Mouse (Mus musculus) forebrain, postnatal 0 days (tissue): ENCODE measurements at regions not wholly inside any gene's neighbourhood (a gene's known extent, or its start where the extent isn't known, plus 50 kb on each side); places are given as distances from the start of the nearest gene placed in this dataset.

Experiments
- ATAC-seq: fragments of 200-750 bp; cut with Nextera tagmentation; 2 replicates; pipeline ENCODE4 v1.8.0; 2017; ENCODE audit warnings: mild to moderate bottlenecking, moderate library complexity
- DNase-seq: peaks from one replicate; pipeline ENCODE4 v3.0.0-alpha.2; 2015
- H3K27ac ChIP-seq: fragments of 300-500 bp; sonication (generic); 2 replicates; pipeline ENCODE4 v1.5.1; 2014; ENCODE audit warnings: low read depth, mild to moderate bottlenecking, antibody characterized with exemption, low read length, moderate library complexity, mixed read lengths
- H3K27me3 ChIP-seq: fragments of 300-500 bp; sonication (generic); 2 replicates; pipeline ENCODE4 v1.6.1; 2014; ENCODE audit warnings: mild to moderate bottlenecking, low read length, mixed read lengths; ENCODE audit not compliant: insufficient read depth
- H3K36me3 ChIP-seq: fragments of 300-500 bp; sonication (generic); 2 replicates; pipeline ENCODE4 v1.6.1; 2014; ENCODE audit warnings: mild to moderate bottlenecking, moderate library complexity; ENCODE audit not compliant: insufficient read depth
- H3K4me1 ChIP-seq: fragments of 300-500 bp; sonication (generic); 2 replicates; pipeline ENCODE4 v1.6.1; 2014; ENCODE audit warnings: antibody characterized with exemption; ENCODE audit not compliant: insufficient read depth
- H3K4me2 ChIP-seq: fragments of 300-500 bp; sonication (generic); 2 replicates; pipeline ENCODE4 v1.6.1; 2014; ENCODE audit warnings: low read depth, mild to moderate bottlenecking, moderate library complexity
- H3K4me3 ChIP-seq: fragments of 300-500 bp; sonication (generic); 2 replicates; pipeline ENCODE4 v1.5.1; 2014; ENCODE audit warnings: low read depth, low read length, mixed read lengths
- H3K9ac ChIP-seq: fragments of 300-500 bp; sonication (generic); 2 replicates; pipeline ENCODE4 v1.6.1; 2014; ENCODE audit warnings: mild to moderate bottlenecking
- H3K9me3 ChIP-seq: fragments of 300-500 bp; sonication (generic); 2 replicates; pipeline ENCODE4 v1.6.1; 2016; ENCODE audit warnings: low read length
- CTCF ChIP-seq: sonication (generic); IDR thresholded peaks from 2 replicates; pipeline ENCODE4 v1.5.1; 2016; ENCODE audit warnings: antibody characterized with exemption, control low read depth, low read depth
- WGBS: fragments of 180-500 bp; shearing (Covaris S2); extraction: QIAGEN DNeasy Blood & Tissue Kit; methylation state at CpG from one replicate; pipeline ENCODE4 v1.1.7; 2014; 5-methylcytosine and 5-hydroxymethylcytosine counted together

DNA sequence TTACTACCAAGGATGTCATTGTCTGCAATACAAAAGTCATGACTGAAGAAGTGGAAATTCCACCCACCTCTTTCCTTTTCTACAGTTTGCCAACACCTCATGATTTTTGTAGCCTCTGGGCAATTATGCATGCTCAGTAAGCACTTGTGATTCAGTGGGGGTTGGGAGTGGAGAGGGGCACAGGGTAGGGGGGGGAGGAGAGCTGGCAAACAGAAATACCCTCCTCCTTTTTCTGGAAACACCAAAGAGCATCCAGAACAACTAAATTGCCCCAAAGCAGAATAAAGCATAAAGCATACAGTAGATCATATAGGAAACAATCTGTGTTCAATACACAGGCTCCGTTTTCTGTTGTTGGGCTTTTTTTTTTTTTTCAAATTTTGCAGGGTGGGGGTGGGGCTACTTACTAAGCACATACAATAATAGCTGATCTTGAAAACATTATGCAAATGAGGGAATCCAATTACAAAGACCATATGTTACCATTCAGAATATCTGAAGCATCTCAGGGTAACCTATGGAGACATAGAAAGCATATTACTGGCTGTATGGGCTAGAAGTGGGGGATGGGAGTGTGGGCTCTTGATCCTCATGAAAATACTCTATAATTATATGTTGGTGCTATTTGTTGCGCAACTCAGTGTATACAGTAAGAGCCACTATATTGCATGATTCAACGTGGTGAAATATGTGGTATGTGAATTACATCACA is 352.4 kb downstream of the Cmpk2 start:
- no peak for ATAC-seq
- no peak for DNase-seq
- Histone ChIP-seq H3K4me1 (no peaks in the 10 kb centered on the region), H3K36me3 (no peaks in the 10 kb centered on the region), H3K27ac (no peak overlapping the region), H3K27me3 (no peaks in the 10 kb centered on the region), H3K9ac (no peak overlapping the region), H3K4me3 (no peak overlapping the region), H3K4me2 (no peak overlapping the region), H3K9me3 (no peaks in the 10 kb centered on the region)
- no peak for TF ChIP-seq CTCF
- WGBS = 36% methylated on average over 3 of the region's 3 CpGs

DNA sequence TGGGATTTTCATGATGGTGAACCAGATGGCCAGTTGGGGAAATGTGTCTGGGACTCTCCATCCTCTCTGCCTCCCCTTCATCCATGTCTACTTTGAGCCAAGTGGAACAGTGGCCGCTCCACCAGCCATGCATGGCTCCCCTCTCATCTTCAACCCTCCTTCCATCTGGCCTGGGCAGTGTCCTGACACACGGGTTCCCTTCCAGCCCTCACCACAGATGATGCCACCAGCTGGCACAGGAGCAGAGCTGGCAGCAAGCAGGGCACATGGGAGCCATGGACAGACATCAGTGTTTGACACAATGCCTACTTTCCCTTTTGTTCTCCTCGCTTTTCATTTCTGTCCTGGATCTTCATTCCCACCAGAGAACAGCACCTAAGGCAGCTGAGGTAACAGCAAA is 348.9 kb downstream of the Cmpk2 start:
- Histone ChIP-seq H3K4me3 (no peak overlapping the region), H3K4me2 (no peak overlapping the region), H3K9me3 (no peaks in the 10 kb centered on the region), H3K4me1 (no peaks in the 10 kb centered on the region), H3K27ac (no peak overlapping the region), H3K36me3 (no peaks in the 10 kb centered on the region), H3K27me3 (no peaks in the 10 kb centered on the region), H3K9ac (no peak overlapping the region)
- TF ChIP-seq CTCF = no peak
- DNase-seq = peak; percentile 32
- peak; percentile 38; the same call in 1 of the 2 replicates for ATAC-seq
- 71% methylated on average over 3 of the region's 3 CpGs for WGBS

DNA sequence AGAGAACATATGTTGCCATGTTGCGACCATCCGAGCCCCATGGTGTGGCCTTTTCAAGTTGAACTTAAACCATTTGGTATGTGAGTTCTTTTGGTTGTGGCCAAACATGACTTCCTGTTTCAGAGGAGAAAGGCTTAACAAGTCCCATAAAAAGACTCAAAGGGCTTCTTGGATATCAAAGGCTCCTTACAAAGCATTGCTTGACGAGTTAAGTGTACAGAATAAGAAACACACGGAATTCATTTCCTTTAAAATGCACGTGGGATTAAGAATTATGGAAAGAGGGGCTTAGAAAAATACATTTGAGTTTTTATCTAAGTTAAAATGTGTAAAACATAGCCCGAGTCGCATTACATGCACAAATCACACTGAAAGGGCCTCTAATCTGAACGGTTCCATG is 346.8 kb downstream of the Cmpk2 start:
- no peak for TF ChIP-seq CTCF
- no peak overlapping the region for H3K27ac ChIP-seq
- 66% methylated on average over 8 of the region's 8 CpGs for WGBS
- H3K36me3 ChIP-seq = no peaks in the 10 kb centered on the region
- no peak overlapping the region for H3K9ac ChIP-seq
- ATAC-seq = no peak
- H3K4me3 ChIP-seq = no peak overlapping the region
- no peak overlapping the region for H3K4me2 ChIP-seq
- DNase-seq = no peak
- no peaks in the 10 kb centered on the region for H3K4me1 ChIP-seq
- H3K27me3 ChIP-seq = no peaks in the 10 kb centered on the region
- no peaks in the 10 kb centered on the region for H3K9me3 ChIP-seq

DNA sequence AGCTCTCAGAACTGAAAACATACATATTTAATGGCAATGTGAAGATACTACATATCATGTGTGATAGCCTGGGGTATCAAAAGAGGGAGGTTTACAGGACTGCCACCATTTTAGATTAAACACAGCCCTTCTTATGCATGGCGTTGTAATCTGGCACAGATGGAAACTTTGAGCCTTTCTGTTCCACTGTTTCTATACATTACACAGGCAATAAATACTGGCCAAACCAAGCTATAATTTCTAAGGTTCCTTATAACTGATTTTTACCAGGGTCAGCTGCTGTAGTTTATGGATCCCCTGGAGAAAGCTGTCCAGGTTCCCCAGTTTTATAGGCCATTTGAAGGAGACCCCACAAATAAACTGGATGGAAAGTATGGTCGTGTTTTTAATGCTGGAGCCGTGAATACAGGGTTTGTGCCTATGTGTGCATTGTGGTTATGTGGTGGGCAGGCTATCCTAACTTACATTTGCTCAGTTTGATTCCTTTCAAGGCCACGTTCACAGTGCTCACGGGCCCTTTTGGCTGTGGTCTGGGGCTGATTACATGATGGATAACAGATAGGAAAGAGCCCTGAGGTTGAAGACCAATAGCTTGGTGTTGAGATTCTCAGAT is 341.7 kb downstream of the Cmpk2 start:
- H3K9ac ChIP-seq = no peak overlapping the region
- WGBS = 90% methylated on average over 5 of the region's 5 CpGs
- H3K4me3 ChIP-seq = no peak overlapping the region
- no peak overlapping the region for H3K4me2 ChIP-seq
- no peak overlapping the region for H3K27ac ChIP-seq
- no peaks in the 10 kb centered on the region for H3K4me1 ChIP-seq
- H3K36me3 ChIP-seq = no peaks in the 10 kb centered on the region
- no peak for DNase-seq
- no peaks in the 10 kb centered on the region for H3K27me3 ChIP-seq
- TF ChIP-seq CTCF = no peak
- H3K9me3 ChIP-seq = no peaks in the 10 kb centered on the region
- ATAC-seq = no peak

DNA sequence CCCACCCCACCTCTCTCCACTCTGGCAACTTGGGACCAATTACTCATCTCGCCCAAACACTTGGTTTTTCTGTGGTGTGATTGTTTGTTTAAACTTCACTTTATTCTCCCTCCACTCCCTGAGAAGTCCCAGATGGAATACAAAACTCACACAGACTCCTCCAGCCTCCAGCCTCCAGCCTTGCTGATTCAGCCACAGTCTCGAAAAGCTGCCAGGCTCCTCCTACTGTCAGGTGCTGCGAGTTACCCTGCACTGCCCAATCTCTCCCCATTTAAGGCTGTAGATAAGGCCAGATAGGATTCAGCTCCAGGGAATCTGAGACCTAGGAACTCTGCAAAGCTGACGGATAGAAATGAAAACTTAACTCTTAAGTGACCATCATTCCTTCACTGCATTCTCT is 340.7 kb downstream of the Cmpk2 start:
- Histone ChIP-seq H3K4me1 (no peaks in the 10 kb centered on the region), H3K4me3 (no peak overlapping the region), H3K27ac (no peak overlapping the region), H3K4me2 (no peak overlapping the region), H3K9me3 (no peaks in the 10 kb centered on the region), H3K36me3 (no peaks in the 10 kb centered on the region), H3K27me3 (no peaks in the 10 kb centered on the region), H3K9ac (no peak overlapping the region)
- TF ChIP-seq CTCF = no peak
- 10% methylated on average over 4 of the region's 4 CpGs for WGBS
- ATAC-seq (no peak), DNase-seq (no peak)

GRCm38 (mm10) chr12:26802542-26802941 is 333.5 kb downstream of the Cmpk2 start:
- peak overlapping the region; percentile 29; the same call in 1 of the 2 replicates for H3K27ac ChIP-seq
- ATAC-seq = peak; percentile 97

DNA sequence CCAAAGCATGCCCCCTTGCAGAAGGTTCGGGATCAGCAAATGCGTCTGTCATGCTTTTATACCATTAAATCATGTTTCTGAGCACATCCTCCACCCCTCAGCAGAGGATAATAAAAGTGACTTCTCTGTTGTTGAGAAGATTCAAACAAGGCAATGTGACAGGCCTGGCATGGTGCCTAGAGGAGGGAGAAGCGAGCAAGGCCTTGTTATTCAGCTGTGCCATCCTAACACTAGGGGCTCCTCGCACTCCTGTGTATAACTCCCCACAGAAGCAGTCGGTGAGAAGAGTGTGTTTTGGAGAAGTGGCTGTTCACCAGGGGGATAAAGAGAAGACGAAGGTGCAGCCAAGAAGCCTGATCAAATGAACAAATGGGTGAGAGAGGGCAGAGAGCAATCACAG is 330.3 kb downstream of the Cmpk2 start:
- peak; percentile 71 for DNase-seq
- Histone ChIP-seq H3K9me3 (no peaks in the 10 kb centered on the region), H3K27ac (0 out of 2 replicates have a peak overlapping the region, but pooled peaks have one; percentile 9), H3K27me3 (no peaks in the 10 kb centered on the region), H3K4me1 (no peaks in the 10 kb centered on the region), H3K9ac (no peak overlapping the region), H3K4me2 (no peak overlapping the region), H3K4me3 (no peak overlapping the region), H3K36me3 (no peaks in the 10 kb centered on the region)
- WGBS = 43% methylated on average over 6 of the region's 6 CpGs
- ATAC-seq = peak; percentile 74
- peak; percentile 50 for TF ChIP-seq CTCF

More at GRCm38 (mm10) chr12:26802542-26802941, 333.5 kb downstream of the Cmpk2 start:
- H3K36me3 ChIP-seq = no peaks in the 10 kb centered on the region
- DNase-seq = peak; percentile 83
- H3K9ac ChIP-seq = no peak overlapping the region
- TF ChIP-seq CTCF = peak; percentile 20; the same call in 1 of the 2 replicates
- H3K4me2 ChIP-seq = no peak overlapping the region
- WGBS = 39% methylated on average over 5 of the region's 5 CpGs
- no peaks in the 10 kb centered on the region for H3K9me3 ChIP-seq
- H3K27me3 ChIP-seq = no peaks in the 10 kb centered on the region
- no peak overlapping the region for H3K4me3 ChIP-seq
- no peaks in the 10 kb centered on the region for H3K4me1 ChIP-seq
